Mouse (Mus musculus): Measurements from ENCODE around the gene Mfn1. TPM values are rescaled to one million over a fixed set of nuclear protein-coding genes. Genes with fewer than 3 reads are reported as not detected.
A peak's percentile ranks its signal among the peaks of the same experiment; 100 is the strongest.

Gene Mfn1
- total RNA-seq, 2 experiments from 2014 or later, result 184 to 204 TPM

GRCm38 (mm10) chr3:32611606-32612170 is 82.4 kb downstream of the Mfn1 start:
- no peak for DNase-seq

GRCm38 (mm10) chr3:32614786-32615185 is 85.5 kb downstream of the Mfn1 start:
- DNase-seq, result no peak

DNA sequence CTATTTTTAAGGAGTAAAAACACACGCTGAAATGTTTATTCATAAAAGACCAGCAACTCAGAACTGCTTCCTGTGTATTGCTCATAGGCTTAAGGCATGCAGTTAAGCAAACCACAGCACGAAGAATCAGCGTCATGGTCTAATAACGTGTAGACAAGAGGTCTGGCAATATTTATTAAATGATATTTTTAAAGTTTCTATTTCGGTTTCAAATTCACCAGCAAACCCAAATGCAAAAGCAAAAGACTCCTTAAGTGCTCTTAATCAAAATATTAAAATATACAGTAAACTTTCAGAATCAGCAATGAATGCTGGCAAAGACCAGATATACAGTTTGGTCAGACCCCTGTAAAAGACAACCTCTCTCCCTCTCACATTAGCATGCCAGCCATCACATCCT is 86.1 kb downstream of the Mfn1 start:
- DNase-seq, result no peak

- DNase-seq, result no peak
These were observed 86.7 kb downstream of the Mfn1 start for GRCm38 (mm10) chr3:32616006-32616330.

DNA sequence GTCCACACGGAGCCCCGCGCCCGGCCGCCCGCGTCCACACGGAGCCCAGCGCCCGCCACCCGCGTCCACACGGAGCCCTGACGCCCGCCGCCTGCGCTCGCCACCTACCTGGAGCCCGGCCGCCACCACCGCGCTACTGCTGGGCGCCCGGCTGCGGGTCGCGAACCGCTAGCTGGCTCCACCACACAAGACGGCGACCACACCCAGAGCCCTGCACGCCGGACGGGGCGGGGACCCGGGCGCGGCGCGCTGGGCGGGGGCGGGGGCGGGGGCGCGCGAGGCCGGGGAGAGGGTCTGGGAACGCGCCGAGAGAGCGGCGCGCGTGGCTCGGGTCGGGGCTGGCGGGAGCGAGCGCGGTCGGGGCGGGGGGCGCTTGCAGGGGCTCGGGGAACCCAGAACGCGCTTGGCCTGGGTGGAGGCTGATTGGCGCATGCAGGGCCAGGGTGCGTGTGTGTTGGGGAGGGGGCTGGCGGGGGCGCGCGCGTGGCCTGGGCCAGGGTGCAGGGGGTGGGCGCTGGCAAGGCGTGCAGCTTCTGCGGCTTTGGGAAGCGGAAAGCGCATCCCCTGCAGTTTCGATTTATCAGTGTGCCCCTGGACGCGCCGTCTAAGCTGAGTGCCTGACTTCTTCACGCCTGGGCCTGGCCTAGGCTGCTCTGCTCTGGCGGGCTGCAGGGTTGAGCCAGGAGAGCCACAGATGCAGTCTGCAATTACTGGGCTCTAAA is 87.2 kb downstream of the Mfn1 start, which contains the start of gene Gnb4:
Gnb4 (minus strand) TSS at position 255 of the 722 bp plus-strand sequence.
- DNase-seq, result peak; percentile 42

GRCm38 (mm10) chr3:32617053-32617642 is 87.9 kb downstream of the Mfn1 start:
- DNase-seq, result no peak

DNA sequence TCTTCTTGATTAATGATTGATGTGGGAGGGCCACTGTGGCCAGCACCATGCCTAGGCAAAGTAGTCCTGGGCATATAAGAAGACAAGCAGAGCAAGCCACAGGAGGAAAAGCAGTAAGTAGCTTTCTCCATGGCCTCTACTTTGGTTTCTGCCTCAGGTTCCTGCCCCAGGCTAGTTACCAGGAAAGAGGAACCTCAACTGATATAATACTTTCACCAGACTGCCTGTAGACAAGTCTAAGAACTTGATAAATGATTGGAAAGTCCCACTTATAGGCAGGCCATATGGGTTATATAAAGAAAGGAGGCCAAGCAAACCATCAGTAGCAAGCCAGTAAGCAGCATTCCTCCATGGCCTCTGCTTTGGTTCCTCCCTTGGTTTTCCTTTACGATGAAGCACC is 92.4 kb downstream of the Mfn1 start:
- no peak for DNase-seq

DNA sequence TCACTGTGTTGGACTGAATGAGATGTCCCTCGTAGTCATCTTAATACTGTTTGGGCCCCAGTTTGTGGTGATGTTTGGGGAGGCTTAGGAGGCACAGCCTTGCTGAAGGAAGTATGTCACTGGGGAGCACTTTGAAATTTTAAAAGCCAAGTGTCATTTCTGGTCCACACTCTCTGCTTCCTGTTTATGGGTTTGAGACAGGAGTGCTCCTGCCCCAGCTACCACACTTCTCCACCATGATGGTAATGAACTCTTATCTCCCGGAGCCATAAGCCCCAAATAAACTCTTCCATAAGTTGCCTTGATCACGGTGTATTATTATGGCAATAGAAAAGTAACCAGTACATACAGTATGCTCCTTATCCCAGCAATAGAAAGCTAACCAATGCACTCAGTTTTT is 92.8 kb downstream of the Mfn1 start:
- DNase-seq, result no peak

DNA sequence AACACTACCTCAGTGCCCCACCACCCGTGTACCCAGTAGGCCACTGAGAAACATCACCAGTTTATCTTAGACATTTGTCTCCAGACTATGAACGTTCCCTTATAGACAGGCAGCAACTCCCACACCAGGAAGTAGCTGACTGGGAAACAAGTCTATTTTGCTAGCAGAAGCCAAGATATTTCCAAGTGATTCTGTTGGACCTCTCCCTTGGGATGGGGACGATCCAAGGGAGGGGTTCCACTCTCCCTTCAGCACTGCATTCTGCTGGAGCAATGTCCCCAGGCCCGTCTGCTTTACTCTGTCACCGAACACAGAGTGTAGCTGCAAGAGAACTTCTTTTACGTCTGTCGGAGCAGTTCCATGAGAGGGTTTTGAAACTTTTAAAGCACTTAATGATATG is 98.9 kb downstream of the Mfn1 start:
- no peak for DNase-seq

Other genes starting within 250 kb of the Mfn1 start
- 10 to 100 TPM in 1 of 2 experiments, 1 to 10 TPM in 1; 8.0 to 11.5 TPM for gene Zmat3, start 163.5 kb upstream of the Mfn1 start, total RNA-seq (2021)
- gene Pik3ca, start 131.8 kb upstream of the Mfn1 start, total RNA-seq (2021), result 10 to 100 TPM; 41.6 to 61.0 TPM
- gene Kcnmb3, start 37.2 kb upstream of the Mfn1 start, total RNA-seq (2021), result not detected
- 10 to 100 TPM; 20.6 to 26.3 TPM for gene Zfp639, start 19.2 kb upstream of the Mfn1 start, total RNA-seq (2021)
- 1 to 10 TPM; 6.2 to 7.9 TPM for gene Gnb4, start 87.1 kb downstream of the Mfn1 start, total RNA-seq (2021)
- 10 to 100 TPM; 14.8 to 16.8 TPM for gene Actl6a, start 176.8 kb downstream of the Mfn1 start, total RNA-seq (2021)
- 100 to 1,000 TPM; 583 to 623 TPM for gene Ndufb5, start 207.5 kb downstream of the Mfn1 start, total RNA-seq (2021)
- 10 to 100 TPM; 30.5 to 33.2 TPM for gene Mrpl47, start 208.1 kb downstream of the Mfn1 start, total RNA-seq (2021)